Mouse (Mus musculus) midbrain, postnatal 0 days (tissue): ENCODE measurements at regions not wholly inside any gene's neighbourhood (a gene's known extent, or its start where the extent isn't known, plus 50 kb on each side); places are given as distances from the start of the nearest gene placed in this dataset.

ENCODE experiments used
- ATAC-seq: fragments of 200-750 bp; cut with Nextera tagmentation; 2 replicates; pipeline ENCODE4 v1.8.0; 2017; ENCODE audit warnings: moderate number of reproducible peaks, mild to moderate bottlenecking, moderate TSS enrichment, moderate library complexity; ENCODE audit not compliant: low FRiP score
- DNase-seq: peaks from one replicate; pipeline ENCODE4 v3.0.0-alpha.2; 2015; ENCODE audit warnings: low spot score
- H3K27ac ChIP-seq: fragments of 300-500 bp; sonication (generic); 2 replicates; pipeline ENCODE4 v1.5.1; 2014; ENCODE audit warnings: low read depth, mild to moderate bottlenecking, low read length, mixed read lengths
- H3K27me3 ChIP-seq: fragments of 300-500 bp; sonication (generic); 2 replicates; pipeline ENCODE4 v1.6.1; 2014; ENCODE audit warnings: low read length, control low read depth, mixed read lengths; ENCODE audit not compliant: insufficient read depth
- H3K36me3 ChIP-seq: fragments of 300-500 bp; sonication (generic); 2 replicates; pipeline ENCODE4 v1.6.1; 2014; ENCODE audit warnings: low read length, control low read depth, mixed read lengths; ENCODE audit not compliant: insufficient read depth
- H3K4me1 ChIP-seq: fragments of 300-500 bp; sonication (generic); 2 replicates; pipeline ENCODE4 v1.6.1; 2014; ENCODE audit warnings: mild to moderate bottlenecking, control low read depth, antibody characterized with exemption, low read length, mixed read lengths; ENCODE audit not compliant: insufficient read depth
- H3K4me2 ChIP-seq: fragments of 300-500 bp; sonication (generic); 2 replicates; pipeline ENCODE4 v1.6.1; 2014; ENCODE audit warnings: low read depth, mild to moderate bottlenecking, low read length, mixed read lengths; ENCODE audit not compliant: poor library complexity, severe bottlenecking
- H3K4me3 ChIP-seq: fragments of 300-500 bp; sonication (generic); 2 replicates; pipeline ENCODE4 v1.5.1; 2014; ENCODE audit warnings: low read depth, mild to moderate bottlenecking, low read length, moderate library complexity
- H3K9ac ChIP-seq: fragments of 300-500 bp; sonication (generic); replicated peaks from 2 replicates; pipeline ENCODE4 v1.6.1; 2014; ENCODE audit warnings: mild to moderate bottlenecking, low read length, moderate library complexity, mixed read lengths; ENCODE audit not compliant: poor library complexity, severe bottlenecking
- H3K9me3 ChIP-seq: fragments of 300-500 bp; sonication (generic); 2 replicates; pipeline ENCODE4 v1.6.1; 2016; ENCODE audit warnings: low read length, control low read depth
- CTCF ChIP-seq: IDR thresholded peaks from 2 replicates; pipeline ENCODE4 v1.5.1; 2016; ENCODE audit warnings: antibody characterized with exemption, mild to moderate bottlenecking
- WGBS: fragments of 180-500 bp; shearing (Covaris S2); extraction: QIAGEN DNeasy Blood & Tissue Kit; methylation state at CpG from one replicate; pipeline ENCODE4 v1.1.7; 2014; 5-methylcytosine and 5-hydroxymethylcytosine counted together

GRCm38 (mm10) chr4:11882666-11883065 is 98.4 kb downstream of the Gm10604 start:
- no peak for TF ChIP-seq CTCF

GRCm38 (mm10) chr4:11878638-11879037 is 102.4 kb downstream of the Gm10604 start:
- Histone ChIP-seq H3K36me3 (no peaks in the 10 kb centered on the region), H3K9ac (no peak overlapping the region), H3K27ac (no peak overlapping the region), H3K4me3 (no peak overlapping the region), H3K4me2 (no peak overlapping the region), H3K4me1 (no peaks in the 10 kb centered on the region), H3K9me3 (no peaks in the 10 kb centered on the region), H3K27me3 (no peaks in the 10 kb centered on the region)
- TF ChIP-seq CTCF = no peak
- no peak for ATAC-seq
- WGBS = 80% methylated on average over 6 of the region's 6 CpGs
- DNase-seq = no peak

More at GRCm38 (mm10) chr4:11882666-11883065, 98.4 kb downstream of the Gm10604 start:
- Histone ChIP-seq H3K27me3 (no peaks in the 10 kb centered on the region), H3K4me1 (no peaks in the 10 kb centered on the region), H3K36me3 (no peaks in the 10 kb centered on the region), H3K27ac (no peak overlapping the region), H3K9ac (no peak overlapping the region), H3K4me2 (no peak overlapping the region), H3K9me3 (no peaks in the 10 kb centered on the region), H3K4me3 (no peak overlapping the region)
- no peak for ATAC-seq
- DNase-seq = no peak
- 88% methylated on average over 3 of the region's 3 CpGs for WGBS

- no peak overlapping the region for H3K9ac ChIP-seq
- H3K27ac ChIP-seq = no peak overlapping the region
- H3K4me1 ChIP-seq = no peaks in the 10 kb centered on the region
- no peaks in the 10 kb centered on the region for H3K9me3 ChIP-seq
- ATAC-seq (no peak), DNase-seq (no peak)
- no peaks in the 10 kb centered on the region for H3K36me3 ChIP-seq
- H3K27me3 ChIP-seq = no peaks in the 10 kb centered on the region
- no peak overlapping the region for H3K4me2 ChIP-seq
- WGBS = 85% methylated on average over 4 of the region's 4 CpGs
- H3K4me3 ChIP-seq = no peak overlapping the region
- no peak for TF ChIP-seq CTCF
These were observed 103.1 kb downstream of the Gm10604 start for GRCm38 (mm10) chr4:11877945-11878344.

- H3K9ac ChIP-seq = no peak overlapping the region
- H3K27me3 ChIP-seq = no peaks in the 10 kb centered on the region
- DNase-seq (no peak), ATAC-seq (no peak)
- H3K27ac ChIP-seq = no peak overlapping the region
- no peak overlapping the region for H3K4me3 ChIP-seq
- TF ChIP-seq CTCF = no peak
- H3K4me2 ChIP-seq = no peak overlapping the region
- H3K9me3 ChIP-seq = no peaks in the 10 kb centered on the region
- no peaks in the 10 kb centered on the region for H3K36me3 ChIP-seq
- H3K4me1 ChIP-seq = no peaks in the 10 kb centered on the region
- 91% methylated on average over 1 of the region's 1 CpGs for WGBS
These were observed 105.1 kb downstream of the Gm10604 start for GRCm38 (mm10) chr4:11876009-11876408.

- Histone ChIP-seq H3K4me2 (no peak overlapping the region), H3K9me3 (no peaks in the 10 kb centered on the region), H3K4me3 (no peak overlapping the region), H3K36me3 (no peaks in the 10 kb centered on the region), H3K9ac (no peak overlapping the region), H3K4me1 (no peaks in the 10 kb centered on the region), H3K27ac (no peak overlapping the region), H3K27me3 (no peaks in the 10 kb centered on the region)
- ATAC-seq (no peak), DNase-seq (no peak)
- WGBS = 82% methylated on average over 4 of the region's 4 CpGs
- TF ChIP-seq CTCF = no peak
These were observed 106.3 kb downstream of the Gm10604 start for GRCm38 (mm10) chr4:11874586-11875264.

- DNase-seq = no peak
- Histone ChIP-seq H3K4me2 (no peak overlapping the region), H3K27ac (no peak overlapping the region), H3K9me3 (no peaks in the 10 kb centered on the region), H3K27me3 (no peaks in the 10 kb centered on the region), H3K4me1 (no peaks in the 10 kb centered on the region), H3K36me3 (no peaks in the 10 kb centered on the region), H3K4me3 (no peak overlapping the region), H3K9ac (no peak overlapping the region)
- TF ChIP-seq CTCF = no peak
- WGBS = 76% methylated on average over 3 of the region's 3 CpGs
- no peak for ATAC-seq
These were observed 109.0 kb downstream of the Gm10604 start for GRCm38 (mm10) chr4:11872036-11872435.
